Mouse (Mus musculus) right cerebral cortex, postnatal 10 days (tissue): ENCODE results near the gene Hoxc12.

Source experiments
- DNase-seq, 2 experiments: peaks; one replicate each; pipeline ENCODE4 v3.0.0; 2021; ENCODE audit warnings: low spot score in 2 of 2

Gene Hoxc12

DNA sequence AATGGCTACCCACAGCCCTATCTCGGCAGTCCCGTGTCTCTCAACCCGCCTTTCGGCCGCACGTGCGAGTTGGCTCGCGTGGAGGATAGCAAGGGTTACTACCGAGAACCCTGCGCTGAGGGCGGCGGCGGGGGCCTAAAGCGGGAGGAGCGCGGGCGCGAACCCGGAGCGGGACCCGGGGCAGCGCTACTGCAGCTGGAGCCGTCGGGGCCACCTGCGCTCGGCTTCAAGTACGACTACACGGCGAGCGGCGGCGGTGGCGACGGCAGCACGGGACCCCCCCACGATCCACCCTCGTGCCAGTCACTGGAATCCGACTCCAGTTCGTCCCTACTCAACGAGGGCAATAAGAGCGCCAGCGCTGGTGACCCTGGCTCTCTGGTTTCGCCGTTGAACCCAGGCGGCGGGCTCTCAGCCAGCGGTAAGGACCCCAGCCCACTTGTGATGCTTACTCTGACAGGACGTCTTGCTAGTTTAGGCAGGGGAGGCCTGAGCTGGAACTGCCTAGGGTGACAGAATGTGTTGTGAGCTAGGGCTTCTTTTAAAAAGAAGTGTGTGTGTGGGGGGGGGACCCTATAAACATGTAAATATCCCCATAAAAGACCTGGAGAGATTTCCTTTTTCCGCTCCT is 594 bp downstream of the Hoxc12 start:
- no peak for DNase-seq

DNA sequence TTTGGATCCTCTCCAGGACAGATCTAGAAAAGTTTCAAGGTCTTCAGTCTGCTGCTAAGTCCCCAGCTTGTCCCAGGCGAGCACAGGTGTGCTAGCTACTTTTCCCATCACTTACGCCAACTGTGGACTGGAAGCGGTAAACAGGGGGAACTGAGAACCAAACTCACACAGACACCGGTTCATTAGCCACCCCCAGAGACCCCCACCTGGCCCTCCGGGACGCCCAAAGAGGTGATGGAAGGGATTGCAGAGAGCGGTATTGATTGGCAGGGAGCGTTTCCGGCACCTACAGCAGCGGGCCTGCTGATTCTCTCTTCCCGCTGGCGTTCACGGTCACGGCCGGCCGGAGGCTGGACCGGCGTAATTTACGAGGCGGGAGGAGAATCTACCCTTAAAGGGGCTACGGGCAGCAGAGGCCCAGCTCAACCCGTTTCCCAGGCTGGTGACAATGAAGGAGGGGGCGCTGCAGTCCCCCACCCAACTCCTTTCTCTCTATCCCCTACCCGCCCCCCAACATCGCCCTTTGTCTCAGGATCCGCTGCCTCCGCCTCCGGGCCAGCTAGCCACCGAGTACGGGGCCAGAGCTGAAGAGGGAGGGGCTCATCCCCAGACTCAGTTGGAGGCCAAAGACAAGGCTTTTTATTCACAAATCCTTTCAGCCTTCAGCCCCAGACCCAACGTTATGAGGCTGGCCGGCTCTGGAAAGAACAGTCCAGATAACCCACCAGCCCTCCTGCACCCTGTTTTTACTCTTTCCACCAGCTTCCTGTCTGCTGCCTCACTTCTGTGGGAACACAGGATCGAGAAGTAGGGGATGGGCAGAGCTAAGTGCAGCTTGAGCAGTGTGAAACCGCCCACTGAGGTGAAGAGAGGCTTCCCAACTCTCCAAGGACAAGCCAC is 2.9 kb downstream of the Hoxc12 start:
- no peak for DNase-seq

DNA sequence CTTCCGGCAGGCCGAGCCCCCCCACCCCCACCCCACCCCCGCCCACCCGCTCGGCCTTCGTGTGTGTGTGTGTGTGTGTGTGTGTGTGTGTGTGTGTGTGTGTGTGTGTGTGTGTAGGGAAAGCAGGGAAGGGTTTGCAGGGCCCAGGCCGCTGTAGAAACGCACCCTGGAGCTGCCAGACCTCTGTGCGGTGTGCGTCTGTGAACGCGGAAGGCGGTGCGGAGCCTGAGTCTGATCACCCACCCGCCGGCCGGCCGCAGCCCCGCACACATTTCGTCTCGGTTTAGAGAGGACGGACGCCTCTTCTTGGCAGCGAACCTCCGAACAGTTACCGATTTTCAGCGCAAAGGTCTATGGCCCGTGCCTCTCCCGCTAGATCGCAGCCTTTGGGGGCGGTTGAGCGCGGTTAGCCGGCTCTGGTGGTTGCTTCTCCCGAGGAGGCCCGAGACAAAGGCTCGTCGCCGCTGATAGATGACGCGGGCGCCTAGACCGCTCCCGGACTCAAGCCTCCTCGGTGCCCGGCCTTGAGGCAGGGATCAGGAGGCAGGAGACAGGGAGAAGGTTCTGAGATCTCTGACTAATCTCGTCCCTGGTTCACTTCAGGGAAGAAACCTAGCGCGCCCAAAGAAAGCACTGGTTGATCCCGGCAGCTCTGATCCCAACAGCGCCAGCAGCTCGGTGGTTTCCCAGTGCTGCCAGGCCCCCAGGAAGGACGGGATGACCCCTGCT is 6.3 kb downstream of the Hoxc12 start:
- no peak for DNase-seq

DNA sequence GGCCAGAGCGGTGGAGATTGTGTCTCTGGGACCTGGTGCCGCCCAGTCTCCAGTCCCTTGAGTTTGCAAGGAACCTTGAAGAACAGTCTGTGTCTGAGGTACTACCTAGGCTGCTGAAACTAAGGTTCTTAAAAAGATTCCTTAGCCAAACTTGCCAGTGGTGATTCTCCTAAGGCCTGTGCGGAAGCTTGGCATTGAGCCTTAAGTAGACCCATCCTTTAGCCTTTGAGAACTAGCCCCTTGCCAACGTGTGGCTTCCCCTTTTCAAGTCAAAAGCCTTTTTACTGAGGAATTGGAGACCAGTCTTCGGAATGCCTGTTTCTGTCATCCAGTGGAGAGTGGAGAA is 6.9 kb downstream of the Hoxc12 start:
- no peak for DNase-seq

DNA sequence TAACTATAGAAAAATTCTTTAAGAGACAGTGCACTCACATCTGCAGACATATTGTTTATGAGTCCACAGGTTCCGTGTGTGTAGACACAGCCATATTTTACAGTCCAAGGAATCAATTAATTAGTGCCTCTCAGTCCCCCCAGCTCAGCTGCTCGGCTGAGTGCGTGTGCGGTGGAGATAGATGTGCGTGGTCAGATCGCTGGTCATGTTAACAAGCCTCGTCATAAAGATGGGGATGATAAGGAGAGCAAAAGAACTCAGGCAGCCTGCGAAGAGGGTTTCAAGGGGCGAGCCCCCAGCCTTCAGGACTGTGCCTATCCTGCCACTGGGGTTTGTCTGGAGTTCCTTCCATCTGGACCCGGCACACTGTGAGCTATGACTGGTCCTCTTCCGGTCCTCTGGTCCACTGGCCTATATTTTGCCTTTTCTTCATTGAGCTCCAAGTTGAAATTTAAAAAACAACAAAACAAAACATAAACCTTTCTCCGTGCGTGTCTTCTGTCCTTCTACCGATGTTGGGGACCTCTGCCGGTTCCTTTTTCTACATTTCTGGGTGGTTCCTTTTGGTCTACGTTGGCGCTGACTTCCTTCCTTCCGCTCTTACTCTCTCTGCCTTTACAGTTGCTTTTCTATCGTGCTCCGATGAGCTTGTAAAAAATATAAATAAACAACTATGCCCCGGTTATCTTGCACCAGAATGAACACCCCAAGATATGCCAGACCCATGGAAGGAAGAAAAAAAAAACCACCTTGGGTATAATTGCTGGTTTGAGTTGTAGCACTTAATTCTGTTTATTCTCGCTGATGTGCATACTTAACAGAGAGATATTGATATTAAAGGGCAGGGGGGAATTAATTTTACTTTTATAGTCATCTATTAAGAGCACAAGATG is 8.9 kb downstream of the Hoxc12 start:
- DNase-seq: no peak

DNA sequence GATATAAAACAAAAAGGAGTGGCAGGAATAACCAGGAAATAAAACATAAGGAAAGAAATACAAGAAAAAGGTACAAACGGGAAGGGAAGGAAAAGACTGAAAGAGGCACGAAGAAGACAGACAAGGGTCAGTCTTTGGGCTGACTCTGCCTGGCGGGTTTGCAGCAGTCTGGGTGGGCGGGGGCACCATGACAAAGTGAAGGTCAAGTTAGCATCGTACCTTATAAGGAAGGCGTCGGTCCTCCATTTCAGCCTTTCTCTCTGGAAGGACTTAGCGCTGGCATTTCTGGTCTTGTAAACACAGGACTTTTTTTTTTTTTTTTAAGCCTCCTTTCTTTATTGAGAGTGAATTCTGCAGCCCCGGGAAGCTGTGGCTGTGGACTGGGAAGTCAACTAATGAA is 10.7 kb downstream of the Hoxc12 start:
- DNase-seq: no peak

DNA sequence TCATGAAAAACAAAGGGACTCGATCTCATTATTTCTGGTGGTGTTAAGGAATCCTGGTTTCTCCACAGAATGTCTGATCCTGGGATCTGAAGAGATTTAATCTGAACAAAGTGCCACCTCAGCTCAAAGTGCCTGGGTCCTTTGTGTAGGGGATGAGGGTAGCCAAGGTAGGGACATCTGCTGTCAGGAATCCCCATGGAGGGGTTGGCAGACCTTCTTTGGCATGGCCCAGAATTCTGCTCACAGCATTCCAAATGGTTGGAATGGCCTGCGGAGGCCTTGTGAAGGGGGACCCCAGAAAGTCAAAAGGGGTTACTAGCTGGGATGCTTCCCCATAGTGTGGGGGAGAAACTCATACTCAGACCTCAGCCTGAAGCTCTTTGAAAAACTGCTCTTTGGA is 12.3 kb downstream of the Hoxc12 start:
- DNase-seq: no peak

DNA sequence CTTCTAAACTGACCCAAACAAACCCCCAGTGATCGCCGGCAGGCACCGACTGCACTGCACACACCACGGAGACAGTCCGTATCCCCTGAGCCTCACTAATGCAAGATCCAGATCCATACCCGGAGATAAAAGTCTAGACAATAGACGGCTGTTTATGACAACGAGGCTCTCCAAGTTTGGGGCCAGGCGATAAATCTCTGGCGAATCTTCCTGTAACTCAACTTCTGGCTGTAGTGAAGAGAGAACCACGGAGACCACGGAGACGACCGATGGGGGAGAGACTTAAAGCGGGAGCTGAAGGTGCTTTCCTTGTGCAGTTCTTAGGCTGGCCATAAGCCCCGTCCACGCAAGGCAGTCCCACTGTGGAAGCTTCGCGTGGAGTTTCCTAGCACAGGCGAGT is 13.1 kb downstream of the Hoxc12 start:
- no peak for DNase-seq

DNA sequence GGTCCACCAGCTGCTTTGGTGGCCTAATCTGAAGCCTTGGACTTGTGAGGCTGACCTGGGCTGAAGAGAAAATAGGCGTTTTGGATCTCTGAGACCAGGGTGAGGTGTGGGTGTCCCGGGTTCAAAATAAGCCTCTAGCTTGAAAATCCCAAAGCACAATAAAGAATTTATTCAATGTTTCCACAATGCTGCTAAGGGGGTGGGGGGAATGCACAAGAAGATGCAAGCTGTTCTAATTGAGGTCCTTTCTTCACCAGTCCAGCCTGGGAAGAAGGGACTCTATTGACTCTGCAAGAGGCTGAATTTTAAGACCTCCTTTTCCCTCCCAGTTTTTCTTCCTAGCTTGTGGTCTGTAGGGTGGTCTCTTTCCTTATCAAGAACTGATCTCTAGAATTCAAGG is 14.3 kb downstream of the Hoxc12 start:
- no peak for DNase-seq

DNA sequence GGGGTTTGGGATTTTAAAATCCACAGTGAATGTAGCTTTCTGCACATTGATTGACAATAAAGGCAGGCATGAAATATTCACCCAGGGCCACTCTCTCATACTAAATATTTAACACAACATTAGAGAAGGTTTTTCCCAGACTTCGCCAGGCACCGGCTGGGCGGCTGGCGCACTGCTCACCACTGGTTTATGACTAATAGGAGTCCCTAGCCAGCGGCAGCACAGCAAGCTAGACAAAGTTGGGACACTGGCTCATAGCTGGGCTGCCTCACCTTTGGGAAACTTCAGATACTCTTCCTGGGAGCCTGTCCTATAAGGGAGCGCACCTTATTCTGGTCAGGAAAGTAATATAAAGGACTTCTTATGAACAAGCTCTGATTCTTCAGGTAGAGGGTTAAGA is 17.0 kb downstream of the Hoxc12 start:
- DNase-seq: no peak

DNA sequence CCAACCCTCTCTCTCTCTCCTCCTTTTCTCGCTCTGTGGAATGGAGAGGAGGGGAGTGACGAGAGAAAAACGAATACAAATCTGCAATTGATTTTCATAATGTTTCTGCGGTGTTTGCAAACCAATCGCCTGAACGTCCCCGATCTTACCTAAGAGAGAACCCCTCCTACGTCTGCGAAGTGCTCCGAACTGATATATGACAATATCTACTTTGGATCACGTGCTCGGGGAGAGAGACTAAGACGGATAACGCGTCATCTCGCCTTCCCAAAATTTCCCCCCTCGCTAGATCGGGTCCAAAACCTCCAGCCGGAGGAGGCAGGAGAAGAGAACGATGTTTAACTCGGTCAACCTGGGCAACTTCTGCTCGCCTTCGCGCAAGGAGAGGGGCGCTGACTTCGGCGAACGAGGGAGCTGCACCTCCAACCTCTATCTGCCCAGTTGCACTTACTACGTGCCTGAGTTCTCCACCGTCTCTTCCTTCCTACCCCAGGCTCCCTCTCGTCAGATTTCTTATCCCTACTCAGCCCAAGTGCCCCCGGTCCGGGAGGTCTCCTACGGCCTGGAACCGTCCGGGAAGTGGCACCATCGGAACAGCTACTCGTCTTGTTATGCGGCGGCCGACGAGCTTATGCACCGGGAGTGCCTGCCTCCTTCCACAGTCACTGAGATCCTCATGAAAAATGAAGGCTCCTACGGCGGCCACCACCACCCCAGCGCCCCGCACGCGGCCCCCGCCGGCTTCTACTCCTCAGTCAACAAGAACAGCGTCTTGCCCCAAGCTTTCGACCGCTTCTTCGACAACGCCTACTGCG is 17.8 kb downstream of the Hoxc12 start, which contains the start of gene Hoxc11:
Gene Hoxc11, plus strand, starts transcription at position 236 of the 815 bp plus-strand sequence.
- no peak for DNase-seq

DNA sequence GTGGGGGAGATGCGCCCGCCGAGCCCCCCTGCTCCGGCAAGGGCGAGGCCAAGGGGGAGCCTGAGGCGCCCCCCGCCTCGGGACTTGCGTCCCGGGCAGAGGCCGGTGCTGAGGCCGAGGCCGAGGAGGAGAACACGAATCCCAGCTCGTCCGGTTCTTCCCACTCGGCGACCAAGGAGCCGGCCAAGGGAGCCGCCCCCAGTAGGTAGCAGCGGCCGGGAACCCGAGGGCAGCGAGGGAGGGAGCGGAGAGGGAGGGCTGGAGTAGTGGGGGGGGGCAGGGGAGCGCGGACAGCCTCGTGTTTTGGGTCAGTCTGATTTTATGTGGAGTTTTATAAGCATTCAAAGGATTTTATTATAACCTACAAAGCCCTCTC is 18.4 kb downstream of the Hoxc12 start:
- DNase-seq: no peak

DNA sequence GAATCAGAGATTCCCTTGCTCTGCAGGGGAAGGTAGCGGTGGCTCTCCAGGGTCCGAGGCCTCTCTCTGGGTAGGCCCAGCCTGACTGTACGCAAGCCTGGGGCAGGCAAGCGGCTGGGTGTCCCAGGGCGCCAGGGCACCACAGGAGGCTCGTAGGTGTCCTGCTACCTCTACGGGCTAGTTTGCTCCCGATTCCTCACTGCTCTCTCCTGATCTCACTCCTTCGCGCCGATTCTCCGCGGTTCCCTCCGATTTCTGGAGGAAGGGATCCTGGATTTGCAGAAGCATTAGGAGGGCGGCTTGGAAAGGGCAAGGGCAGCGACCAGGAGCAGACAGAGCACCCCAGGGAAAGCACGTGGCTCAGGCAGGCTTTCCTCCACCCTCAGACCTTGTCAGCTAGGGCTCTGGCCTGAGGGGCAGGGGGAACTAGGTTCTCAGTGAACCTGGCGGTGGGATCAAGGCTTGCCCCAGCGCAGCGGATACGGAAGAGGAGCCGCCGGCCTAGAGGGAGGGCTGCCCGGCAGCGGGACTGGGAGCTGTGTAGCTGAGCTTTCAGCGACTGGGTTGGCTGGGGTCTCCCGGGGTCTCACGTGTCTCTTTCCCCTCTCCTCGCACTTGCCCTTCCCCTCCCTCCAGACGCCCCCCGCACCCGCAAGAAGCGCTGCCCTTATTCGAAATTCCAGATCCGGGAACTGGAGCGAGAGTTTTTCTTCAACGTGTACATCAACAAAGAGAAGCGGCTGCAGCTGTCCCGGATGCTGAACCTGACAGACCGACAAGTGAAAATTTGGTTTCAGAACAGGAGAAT is 19.5 kb downstream of the Hoxc12 start:
- DNase-seq: no peak

DNA sequence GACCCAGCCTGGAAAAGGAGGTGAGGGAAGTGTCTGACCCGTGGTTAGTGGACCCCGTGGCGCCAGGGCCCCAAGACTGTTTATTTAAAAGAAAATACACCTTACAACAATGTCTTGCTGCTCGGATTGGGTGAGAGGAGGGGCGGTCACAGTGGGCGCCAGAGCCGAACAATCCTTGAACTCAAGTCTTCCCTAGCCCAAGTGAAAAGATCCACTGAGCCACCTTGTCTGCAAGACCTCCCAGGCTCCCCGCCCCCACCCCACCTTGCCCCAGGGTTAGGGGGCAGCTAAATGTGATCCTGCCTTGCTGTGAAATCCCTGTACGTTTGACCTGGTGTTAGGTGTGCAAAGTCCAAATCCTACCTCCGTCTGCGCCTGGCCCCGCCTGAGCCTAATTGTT is 20.3 kb downstream of the Hoxc12 start:
- DNase-seq: no peak

DNA sequence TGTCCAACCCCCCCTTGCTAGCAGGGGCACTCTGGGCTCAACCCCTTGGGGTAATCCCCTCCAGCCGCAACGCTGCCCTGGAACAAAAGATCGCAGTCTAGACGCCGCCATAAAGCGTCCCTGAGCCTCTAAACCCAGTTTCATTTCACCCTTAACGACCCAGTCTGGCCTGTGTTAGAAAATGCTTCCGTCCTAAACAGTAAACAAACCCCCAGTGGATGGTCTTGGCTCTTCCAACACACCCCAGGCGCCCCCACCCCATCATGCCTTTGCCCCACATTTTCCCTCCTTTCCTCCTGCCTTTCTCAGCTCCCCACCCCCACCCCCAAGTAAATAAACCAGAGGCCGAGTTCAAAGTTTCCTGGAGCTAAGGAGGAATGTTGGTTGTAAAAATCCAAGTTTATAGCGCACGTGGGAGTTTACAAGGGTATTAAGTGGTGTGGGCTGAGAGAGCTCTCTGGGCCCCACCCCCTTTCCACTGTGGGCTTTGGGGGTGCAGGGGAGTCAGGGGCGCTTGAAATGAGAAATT is 23.2 kb downstream of the Hoxc12 start:
- DNase-seq: no peak

DNA sequence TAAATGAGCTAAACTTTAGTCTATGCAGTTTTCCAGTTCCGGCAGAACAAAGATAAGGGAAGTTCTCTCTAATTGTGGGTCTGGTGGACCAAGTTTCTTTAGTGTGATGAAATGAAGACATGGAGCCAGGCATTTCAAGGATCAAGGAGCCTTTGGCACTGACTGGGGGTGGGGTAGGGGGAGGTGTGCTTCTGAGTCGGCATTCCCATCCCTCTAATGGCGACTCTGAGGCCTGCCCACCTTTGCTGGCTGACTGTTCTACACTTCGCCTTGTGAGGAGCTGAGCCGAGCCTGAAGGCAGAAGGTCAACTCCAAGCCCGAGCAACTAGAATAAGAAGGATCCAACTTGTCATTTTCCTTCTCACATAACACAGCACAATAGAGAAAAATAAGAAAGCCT is 25.2 kb downstream of the Hoxc12 start:
- no peak for DNase-seq

DNA sequence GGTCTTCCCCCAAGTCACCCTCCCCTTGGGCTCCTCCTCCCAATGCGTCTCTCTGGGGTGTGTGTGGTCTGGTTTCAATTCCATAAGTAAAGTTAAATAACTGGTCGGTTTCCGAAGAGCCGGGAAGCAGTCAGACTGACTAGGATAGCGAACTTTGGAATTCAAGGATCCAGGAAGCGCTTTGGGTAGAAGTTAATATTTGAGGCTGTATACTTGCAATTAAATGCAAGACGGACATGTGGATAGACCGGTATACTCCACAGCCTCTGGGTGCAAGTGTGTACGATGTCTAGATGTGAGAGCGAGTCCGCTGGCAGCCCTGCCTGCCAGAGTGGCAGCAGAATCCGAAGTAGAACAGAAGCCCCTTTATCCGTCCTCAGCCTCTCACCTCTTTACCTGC is 25.9 kb downstream of the Hoxc12 start:
- DNase-seq: no peak

DNA sequence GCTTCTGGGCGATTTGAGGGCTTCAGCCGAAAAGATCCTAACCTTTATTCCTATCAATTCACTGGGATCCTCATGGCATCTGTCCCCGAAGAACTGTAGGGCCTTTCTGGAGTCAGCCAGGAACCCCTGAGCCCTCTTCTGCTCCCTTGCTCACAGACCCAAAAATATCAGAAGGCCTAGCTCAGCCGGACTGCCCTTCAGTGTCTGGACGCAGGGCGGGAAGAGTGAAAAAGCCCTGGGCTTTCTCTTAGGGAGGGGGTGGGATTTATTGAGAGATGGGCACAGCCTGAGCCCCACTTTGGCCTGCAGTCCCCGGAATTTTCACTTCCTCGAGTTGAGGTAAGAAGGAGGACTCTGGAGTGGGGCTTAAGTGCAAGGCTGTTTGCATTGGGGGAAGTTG is 26.7 kb downstream of the Hoxc12 start:
- DNase-seq: no peak

DNA sequence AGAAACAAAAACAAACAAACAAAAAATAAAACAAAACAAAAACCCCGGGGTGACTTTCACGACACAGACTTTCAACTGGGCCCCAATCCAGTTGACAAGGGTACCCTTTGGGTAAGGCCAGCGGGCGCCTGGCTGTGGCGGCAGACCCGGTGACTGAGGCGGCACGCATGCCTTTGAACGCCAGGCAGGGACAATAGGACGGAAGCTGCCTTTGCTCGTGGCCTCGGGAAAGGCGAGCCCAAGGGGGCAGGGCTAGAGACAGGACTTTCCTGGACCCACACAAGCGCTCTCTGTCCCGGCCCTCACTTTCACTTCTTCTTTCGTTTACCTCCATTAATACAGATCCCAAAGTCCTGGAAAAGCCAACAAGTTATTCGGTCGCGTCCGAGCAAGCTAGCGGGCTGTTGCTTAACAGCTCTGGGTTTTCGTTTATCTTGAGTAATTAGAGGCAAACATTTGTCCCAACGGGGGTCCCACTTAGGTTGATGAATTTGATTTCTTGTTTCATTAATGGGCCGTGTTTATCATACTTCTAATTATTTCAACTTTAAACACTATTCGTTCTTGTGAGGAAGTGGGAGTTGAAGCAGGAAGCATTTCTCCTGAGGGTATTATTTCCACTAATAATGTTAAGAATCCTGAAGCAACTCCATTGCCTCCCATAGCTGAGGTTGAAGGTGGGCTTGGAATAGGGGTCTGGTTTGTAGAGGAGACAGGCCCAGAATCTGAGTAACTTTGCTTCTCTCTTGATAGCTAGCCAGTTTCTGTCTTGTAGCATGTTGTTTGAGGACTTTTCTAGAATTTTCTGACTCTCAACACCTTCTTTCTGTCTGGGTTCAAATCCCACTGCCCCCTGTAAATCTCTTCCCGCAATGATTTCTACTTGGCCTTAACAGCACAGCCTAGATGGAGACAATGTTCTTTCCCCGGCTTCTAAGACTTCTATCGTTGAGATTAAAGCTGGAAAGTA is 27.4 kb downstream of the Hoxc12 start:
- no peak for DNase-seq
